ENCODE assay signal across 21 mouse cellular contexts in genomic region chr3:28775361-28775760, GRCm38 (mm10). TPM values are rescaled to one million over a fixed set of nuclear protein-coding genes. Genes with fewer than 3 reads are reported as not detected.
DNase-seq lines count a peak whose midpoint lies in the region; ATAC-seq and TF ChIP-seq lines count a peak whose summit lies in the region.
"Had no signal": no experiment of that assay in that cellular context is flagged by ENCODE, and none has a peak within 500 bp of the region (broad histone marks: within the 10 kb centered on the region; RNA-seq: fewer than 3 reads in every experiment).

No protein-coding gene starts in this region.

- no peaks in the 10 kb centered on the region for H3K9me3 ChIP-seq in heart, embryonic 13.5 days
- H3K9me3 ChIP-seq in liver, postnatal 0 days (ENCODE audit: low read length) = no peaks in the 10 kb centered on the region
- H3K9me3 ChIP-seq: hindbrain, embryonic 15.5 days; midbrain, embryonic 15.5 days had no signal

- TF ChIP-seq CTCF in liver, postnatal 0 days (IDR thresholded peaks at IDR 0.05; ENCODE audit: low read depth) = no peak

- H3K27me3 ChIP-seq in heart, embryonic 13.5 days (replicated peaks) = 0 out of 2 replicates have a peak, but pooled peaks cover 2% of the 10 kb centered on the region
- no peaks in the 10 kb centered on the region for H3K27me3 ChIP-seq in liver, postnatal 0 days (ENCODE audit: insufficient read depth, low read length)
- H3K27me3 ChIP-seq: CH12.LX; hindbrain, embryonic 15.5 days; limb, embryonic 12.5 days; midbrain, embryonic 15.5 days had no signal

- H3K4me1 ChIP-seq in heart, embryonic 13.5 days = peaks cover 10% of the 10 kb centered on the region; the same call in 1 of the 2 replicates
- H3K4me1 ChIP-seq in liver, postnatal 0 days (ENCODE audit: insufficient read depth) = peaks cover 13% of the 10 kb centered on the region; the same call in 1 of the 2 replicates
- H3K4me1 ChIP-seq: hindbrain, embryonic 15.5 days; limb, embryonic 12.5 days; midbrain, embryonic 15.5 days had no signal

- 41% methylated on average over 7 of the region's 7 CpGs for WGBS in heart, embryonic 13.5 days
- WGBS in liver, postnatal 0 days (ENCODE audit: insufficient replicate concordance) = 54% methylated on average over 7 of the region's 7 CpGs

- H3K9ac ChIP-seq in heart, embryonic 13.5 days = no peak overlapping the region
- H3K9ac ChIP-seq in liver, postnatal 0 days (replicated peaks) = no peak overlapping the region
- H3K9ac ChIP-seq: hindbrain, embryonic 15.5 days; limb, embryonic 12.5 days; midbrain, embryonic 15.5 days had no signal

- no peaks in the 10 kb centered on the region for H3K36me3 ChIP-seq in heart, embryonic 13.5 days
- no peaks in the 10 kb centered on the region for H3K36me3 ChIP-seq in liver, postnatal 0 days (replicated peaks; ENCODE audit: insufficient read depth, low read length)
- H3K36me3 ChIP-seq: hindbrain, embryonic 15.5 days; limb, embryonic 12.5 days; midbrain, embryonic 15.5 days had no signal

- no peak overlapping the region for H3K27ac ChIP-seq in heart, embryonic 13.5 days (replicated peaks)
- peak overlapping the region; percentile 85 for H3K27ac ChIP-seq in liver, postnatal 0 days (ENCODE audit: low read depth)
- H3K27ac ChIP-seq: heart, adult 2 months; hindbrain, embryonic 15.5 days; limb, embryonic 12.5 days; midbrain, embryonic 15.5 days had no signal

- no peak for ATAC-seq in heart, embryonic 13.5 days (ENCODE audit: extremely low read depth, insufficient number of reproducible peaks, low FRiP score, low TSS enrichment)
- ATAC-seq in erythroid progenitor cell, adult 5-6 weeks (replicated peaks; ENCODE audit: low FRiP score, poor library complexity, severe bottlenecking) = peak; percentile 78
- peak; percentile 78 for ATAC-seq in liver, postnatal 0 days
- ATAC-seq: activated CD4-positive, CD25-positive, alpha-beta regulatory T cell, adult 4 months; midbrain, embryonic 15.5 days had no signal

- peak; percentile 93 for TF ChIP-seq EP300 in liver, postnatal 0 days (IDR thresholded peaks at IDR 0.05; ENCODE audit: low read depth)

- peak overlapping the region; percentile 19; the same call in 1 of the 2 replicates for H3K4me2 ChIP-seq in heart, embryonic 13.5 days
- H3K4me2 ChIP-seq in liver, postnatal 0 days (ENCODE audit: low read depth, low read length) = peak overlapping the region; percentile 53
- H3K4me2 ChIP-seq: hindbrain, embryonic 15.5 days; limb, embryonic 12.5 days; midbrain, embryonic 15.5 days had no signal

- no peak overlapping the region for H3K4me3 ChIP-seq in heart, embryonic 13.5 days
- peak overlapping the region; percentile 2; the same call in 1 of the 2 replicates for H3K4me3 ChIP-seq in liver, postnatal 0 days (ENCODE audit: low read depth, low read length)
- H3K4me3 ChIP-seq: heart, adult 2 months; hindbrain, embryonic 15.5 days; limb, embryonic 12.5 days; midbrain, embryonic 15.5 days had no signal

- DNase-seq in heart, adult 8-10 months (ENCODE audit: low spot score) = no peak
- peak; percentile 83 for DNase-seq in MEL-GATA-1-ER (ENCODE audit: extremely low read depth, low read depth)
- peak; percentile 19 for DNase-seq in liver, postnatal 0 days
- no peak for DNase-seq in right cerebral cortex, postnatal 14 days
- no peak for DNase-seq in right cerebral cortex, adult 18-20 months
- DNase-seq: adrenal gland, postnatal 25 days; cerebellum, adult 11 months; cerebellum, postnatal 25 days; gastrocnemius, postnatal 14 days; heart, adult 2 months; heart, postnatal 14 days; kidney, adult 11 months; kidney, postnatal 14 days; thymus, postnatal 36 days had no signal

RNA-seq across cellular contexts. Expression of gene Eif5a2, which starts 5.7 kb away (rescaled TPM):
- 8.4 and 9.1 TPM in 2 replicates for polyA plus RNA-seq in heart, embryonic 13.5 days (2015; fragmentation: Nextera tagmentation; extraction: Ambion mirVana)
- total RNA-seq in heart, adult 8-10 months (2022) = 1 to 10 TPM in 3 of 4 experiments, under 1 TPM in 1; 0.87 to 1.4 (median 1.2) TPM
- 10.8 and 14.7 TPM in 2 replicates for total RNA-seq in erythroid progenitor cell, adult 5-6 weeks (2015; ENCODE audit: low replicate concordance)
- 10.1 and 16.0 TPM in 2 replicates for total RNA-seq in erythroid progenitor cell, adult 5-6 weeks (2017; ENCODE audit: low replicate concordance)
- polyA plus RNA-seq in liver, postnatal 0 days (2015; fragmentation: Nextera tagmentation; extraction: Ambion mirVana) = 1.3 and 1.4 TPM in 2 replicates
- total RNA-seq: CH12.LX had no signal

RNA-seq across cellular contexts. Expression of gene Rpl22l1, which starts 29.9 kb away (rescaled TPM):
- polyA plus RNA-seq in heart, embryonic 13.5 days (2015; fragmentation: Nextera tagmentation; extraction: Ambion mirVana) = 212 and 227 TPM in 2 replicates
- total RNA-seq in heart, adult 8-10 months (2022) = 100 to 1,000 TPM in 1 of 4 experiments, 10 to 100 TPM in 3; 75.8 to 106 (median 85.5) TPM
- total RNA-seq in erythroid progenitor cell, adult 5-6 weeks (2015; ENCODE audit: low replicate concordance) = 177 and 186 TPM in 2 replicates
- 15.6 and 48.3 TPM in 2 replicates for total RNA-seq in erythroid progenitor cell, adult 5-6 weeks (2017; ENCODE audit: low replicate concordance)
- 247 and 263 TPM in 2 replicates for polyA plus RNA-seq in liver, postnatal 0 days (2015; fragmentation: Nextera tagmentation; extraction: Ambion mirVana)

Comparison
In these comparisons a context has a peak if more than half of its experiments do, and no peak if none do; other contexts are left out.
1. DNase-seq: peak in MEL-GATA-1-ER (single experiment) and liver, postnatal 0 days (single experiment); none in heart, adult 8-10 months (single experiment), right cerebral cortex, postnatal 14 days (single experiment) and right cerebral cortex, adult 18-20 months (single experiment).
2. RNA of gene Eif5a2, which starts 5.7 kb away (total RNA-seq): 10.1 to 16.0 TPM in erythroid progenitor cell, adult 5-6 weeks; 0.87 to 1.4 TPM in heart, adult 8-10 months; every median in the first group is over 4 times any median in the second.